Mouse (Mus musculus): ENCODE results near the gene Msh4.
A peak's percentile ranks its signal among the peaks of the same experiment; 100 is the strongest.

The Msh4 gene

DNA sequence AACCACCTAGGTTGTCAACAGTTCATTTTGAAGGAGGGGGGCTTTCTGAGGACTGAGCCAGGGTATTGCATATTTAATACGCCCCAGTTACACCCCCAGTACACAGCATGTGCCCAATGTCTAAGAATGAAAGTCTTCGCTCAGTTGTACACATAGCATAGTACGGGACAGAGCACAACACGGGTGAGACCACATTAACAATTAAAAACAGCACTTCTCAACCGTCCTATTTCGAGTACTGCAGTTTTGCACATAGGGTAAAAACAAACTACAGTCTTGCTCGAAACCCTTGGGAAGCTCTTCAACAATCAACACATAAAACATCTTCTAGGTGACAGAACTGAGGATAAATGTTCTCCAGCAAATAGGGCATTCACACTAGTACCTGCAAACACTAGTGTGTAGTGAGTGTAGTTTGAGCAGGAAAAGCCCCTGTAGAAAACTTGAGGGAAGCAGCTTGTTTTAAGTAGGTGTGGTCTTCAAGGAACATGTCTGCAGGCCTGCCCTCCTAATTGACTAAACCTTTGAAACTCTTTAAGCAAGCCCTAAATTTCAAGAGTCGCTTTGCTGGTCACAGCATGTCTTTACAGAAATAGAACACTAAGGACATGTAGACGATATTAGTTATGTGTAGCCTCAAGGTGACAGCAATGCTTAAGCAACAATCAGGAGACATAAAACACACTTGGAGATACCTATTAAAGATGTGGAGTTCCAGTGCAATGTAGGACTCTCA is at the start of gene Msh4:
Msh4 (minus strand) TSS at position 3 of the 736 bp plus-strand sequence.
- DNase-seq = no peak

DNA sequence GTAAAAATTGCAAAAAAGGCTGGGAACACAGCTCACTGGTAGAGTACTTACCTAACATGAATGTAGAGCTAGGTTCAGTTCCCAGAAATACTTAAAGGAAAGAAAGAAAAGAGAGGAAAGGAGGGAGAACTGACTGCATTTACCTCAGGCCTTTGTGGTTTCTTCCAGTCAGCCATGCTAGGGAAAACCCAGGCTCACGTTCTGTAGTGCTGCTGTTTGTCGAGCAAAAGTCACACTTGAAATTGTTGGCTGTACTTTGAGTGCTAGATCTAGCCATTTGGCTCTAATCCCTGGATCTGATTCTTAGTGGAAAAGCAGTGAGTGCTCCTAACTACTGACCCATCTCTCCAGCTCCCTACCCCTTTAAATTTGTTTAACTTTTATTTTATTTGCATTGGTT is 42.2 kb upstream of the Msh4 start:
- DNase-seq = no peak

DNA sequence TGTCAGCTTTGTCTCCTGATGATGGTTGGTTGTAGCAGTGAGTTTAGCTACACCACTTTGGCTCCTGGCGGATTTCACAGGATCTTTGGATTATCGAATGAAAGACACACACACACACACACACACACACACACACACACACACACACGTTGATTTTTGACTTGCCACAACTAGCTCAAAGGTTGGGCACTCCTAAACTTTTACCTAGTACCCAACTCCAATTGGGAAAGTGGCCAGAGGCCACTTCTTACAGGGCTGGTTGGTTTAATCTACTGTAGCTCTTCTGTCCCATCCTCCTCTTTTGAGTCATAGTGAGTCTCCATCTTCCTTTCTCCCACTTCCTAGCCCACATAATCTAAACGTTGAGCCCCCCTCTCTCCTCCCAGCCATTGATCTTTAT is 41.3 kb upstream of the Msh4 start:
- DNase-seq = no peak

DNA sequence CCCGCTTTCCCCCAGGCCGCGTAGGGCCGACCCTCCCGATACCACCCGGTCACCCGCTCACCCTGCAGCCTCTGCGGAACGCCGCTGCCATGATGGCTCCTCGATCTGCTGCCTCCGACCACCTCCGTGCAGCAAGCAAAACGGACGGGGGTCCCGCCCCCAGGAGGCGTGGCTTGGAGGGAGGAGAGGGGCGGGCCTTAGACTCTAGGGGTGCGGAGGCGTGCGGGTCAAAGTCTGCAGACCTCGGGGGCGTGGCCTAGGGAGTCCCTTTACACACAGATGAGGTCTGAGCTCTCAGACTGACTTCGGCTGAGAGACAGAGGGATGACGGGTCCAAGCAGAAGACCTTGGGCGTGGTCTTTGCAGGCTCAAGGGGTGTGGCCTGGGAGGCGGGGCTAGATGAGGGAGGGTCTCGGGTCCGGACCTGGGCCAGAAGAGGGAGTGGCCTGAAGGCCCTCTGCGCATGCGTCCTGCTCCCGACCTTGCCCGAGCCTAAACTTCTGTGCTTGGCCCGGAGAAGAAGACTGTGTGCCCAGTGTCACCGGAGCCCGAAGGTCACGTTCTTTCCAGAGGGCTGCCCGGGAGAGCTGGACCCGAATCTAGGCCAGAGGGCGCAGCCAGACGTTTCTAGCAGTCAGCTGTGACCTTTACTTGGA is 38.5 kb upstream of the Msh4 start, which contains the start of gene Acadm:
Acadm (minus strand) TSS at position 298 of the 656 bp plus-strand sequence.
- peak; percentile 100 for DNase-seq

DNA sequence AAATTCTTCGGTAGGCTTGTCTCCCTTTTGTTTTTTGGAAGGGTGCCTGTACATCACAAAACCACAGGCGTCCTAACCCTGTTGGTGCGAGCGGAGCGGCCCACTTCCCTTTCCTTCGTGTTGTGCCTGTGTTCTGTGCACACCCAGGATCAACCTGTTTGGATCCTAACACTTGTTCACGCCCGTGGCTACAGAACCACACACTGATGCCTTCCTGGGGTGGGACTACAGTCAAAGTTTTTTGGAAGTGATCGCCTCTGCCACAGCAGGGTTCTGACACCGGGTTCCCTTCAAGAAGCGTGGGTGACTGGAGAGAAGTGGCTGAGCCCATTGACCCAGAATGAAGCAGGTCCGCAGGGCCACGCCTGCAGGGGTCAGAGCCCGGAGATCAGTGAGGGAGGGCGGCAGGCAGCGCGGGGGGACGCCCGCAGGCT is 38.0 kb upstream of the Msh4 start:
- no peak for DNase-seq

DNA sequence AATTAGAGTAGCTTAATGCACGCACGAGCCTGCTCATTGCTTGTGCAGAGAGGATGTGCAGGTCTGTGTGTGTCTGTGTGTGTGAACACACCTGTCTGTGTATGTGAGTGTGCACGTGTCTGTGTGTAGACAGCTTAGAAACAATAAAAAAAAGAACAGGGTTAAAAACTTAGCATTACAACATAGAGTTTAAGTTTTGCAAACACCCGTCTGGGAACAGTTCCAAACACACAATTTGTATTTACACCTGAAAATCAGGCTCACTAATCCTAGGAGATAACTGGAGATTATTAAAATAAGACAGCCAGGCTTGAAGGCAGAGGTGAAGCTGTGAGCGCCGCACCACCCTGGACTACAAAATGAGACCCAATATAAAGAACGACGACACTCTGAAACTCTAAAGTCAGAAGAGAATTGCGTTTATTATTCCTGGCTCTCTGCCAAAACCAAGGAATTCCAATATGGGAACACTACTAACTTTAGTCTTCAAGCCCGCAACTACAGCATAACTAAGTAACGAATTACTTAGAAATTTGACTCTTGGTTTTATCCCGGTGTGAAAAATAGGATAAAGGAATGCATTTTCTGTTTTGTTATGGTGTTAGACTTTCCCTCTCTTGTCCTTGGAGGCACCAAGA is 37.2 kb upstream of the Msh4 start:
- no peak for DNase-seq

DNA sequence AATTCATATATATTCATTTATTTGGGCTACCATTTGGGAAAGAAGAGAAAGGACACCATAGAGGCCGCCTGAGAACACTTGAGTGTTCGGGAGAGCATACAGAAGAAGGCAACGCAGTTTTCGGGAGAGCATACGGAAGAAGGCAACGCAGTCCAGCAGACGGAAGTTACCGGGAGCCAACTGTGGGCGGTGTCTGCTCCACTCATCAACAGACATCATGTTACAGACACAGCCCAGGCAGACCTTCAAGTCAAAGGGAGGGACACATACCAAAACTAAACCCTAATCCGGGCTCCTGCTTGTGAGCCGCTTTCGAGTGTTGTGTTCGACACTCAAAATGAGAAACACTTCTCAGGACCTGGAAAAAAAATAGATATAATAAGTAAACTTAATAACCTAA is 35.7 kb upstream of the Msh4 start:
- DNase-seq = no peak

DNA sequence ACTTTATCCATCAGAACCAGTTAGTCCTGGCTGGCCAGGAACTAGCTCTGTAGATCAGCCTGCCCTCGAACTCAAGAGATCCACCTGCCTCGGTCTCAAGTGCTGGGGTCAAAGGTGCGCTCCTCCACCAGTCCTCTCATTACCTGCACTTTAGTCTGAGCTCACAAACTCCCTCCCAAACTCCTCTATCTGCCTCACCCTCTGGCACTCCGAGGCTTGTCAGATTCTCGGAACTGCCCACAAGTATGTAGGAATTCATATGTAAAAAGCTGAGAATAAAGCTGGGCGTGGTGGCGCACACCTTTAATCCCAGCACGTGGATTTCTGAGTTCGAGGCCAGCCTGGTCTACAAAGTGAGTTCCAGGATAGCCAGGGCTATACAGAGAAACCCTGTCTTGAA is 34.5 kb upstream of the Msh4 start:
- DNase-seq = no peak

DNA sequence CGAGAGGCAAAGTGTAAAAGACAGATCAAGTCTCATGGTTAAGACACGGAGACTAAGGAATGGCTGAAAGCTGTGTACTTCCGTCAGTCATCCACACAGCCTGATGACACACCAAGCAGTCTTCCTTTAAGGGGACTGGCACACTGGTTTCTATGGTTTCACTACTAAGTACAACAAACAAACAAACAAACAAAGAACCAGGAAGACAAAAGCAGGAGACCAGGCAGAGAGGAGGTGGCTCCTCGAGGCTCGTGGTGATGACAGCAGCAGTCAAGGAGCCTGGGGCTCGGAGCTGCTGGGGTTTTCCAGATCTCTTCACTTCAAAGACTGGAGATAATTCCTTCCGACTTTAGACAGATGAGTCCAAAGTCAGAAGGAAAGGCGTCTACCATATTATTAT is 34.1 kb upstream of the Msh4 start:
- DNase-seq = no peak

DNA sequence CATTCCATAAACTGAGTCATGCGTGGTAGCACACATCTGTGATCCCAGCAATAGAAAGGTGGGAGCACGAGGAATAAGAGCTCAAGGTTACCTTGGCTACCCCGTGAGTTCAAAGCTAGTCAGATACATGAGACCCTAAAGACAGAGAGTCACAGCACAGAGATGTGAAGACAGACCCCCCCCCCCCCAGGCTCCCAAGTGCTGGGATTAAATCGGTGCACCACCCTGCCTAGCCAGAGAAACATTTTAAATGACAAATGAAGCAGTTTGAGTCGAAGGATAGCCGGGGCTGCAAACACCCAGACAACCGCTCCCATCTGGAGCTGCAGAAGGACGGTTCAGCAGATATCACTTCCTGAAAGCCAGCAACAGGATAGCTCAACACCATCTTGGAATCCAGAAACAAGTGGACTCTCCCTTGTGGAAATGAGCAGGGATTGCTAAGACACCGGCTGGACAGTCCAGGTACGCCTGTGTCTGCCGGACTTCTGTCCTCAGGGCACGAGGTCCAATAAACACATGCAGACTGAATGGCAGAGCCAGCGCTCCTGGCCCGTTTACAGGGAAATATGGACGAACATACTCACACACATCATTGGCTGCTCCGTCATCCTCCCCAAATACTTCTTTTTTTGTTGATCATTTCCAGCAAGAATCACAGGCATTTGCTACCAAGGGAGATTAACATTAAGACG is 31.3 kb upstream of the Msh4 start:
- DNase-seq = peak; percentile 67

DNA sequence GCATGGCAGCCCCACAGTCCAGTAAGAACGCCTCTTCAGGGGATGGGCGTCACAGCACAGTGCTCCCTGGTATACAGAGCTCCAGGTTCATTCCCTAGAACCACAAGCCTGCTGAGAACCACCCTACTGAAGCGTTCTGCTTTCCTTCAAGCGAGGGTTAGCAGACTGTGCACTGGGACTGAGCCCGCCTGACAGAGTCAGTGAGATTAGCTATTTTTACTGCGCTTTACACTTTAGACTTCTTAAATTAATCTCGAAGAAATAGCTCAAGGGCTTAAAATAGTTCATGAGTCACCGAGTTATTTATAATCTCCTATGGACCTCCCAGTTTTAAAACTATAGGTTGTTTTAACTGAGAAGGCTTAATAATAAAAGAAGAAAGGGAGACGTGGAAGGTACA is 29.9 kb upstream of the Msh4 start:
- DNase-seq = no peak

DNA sequence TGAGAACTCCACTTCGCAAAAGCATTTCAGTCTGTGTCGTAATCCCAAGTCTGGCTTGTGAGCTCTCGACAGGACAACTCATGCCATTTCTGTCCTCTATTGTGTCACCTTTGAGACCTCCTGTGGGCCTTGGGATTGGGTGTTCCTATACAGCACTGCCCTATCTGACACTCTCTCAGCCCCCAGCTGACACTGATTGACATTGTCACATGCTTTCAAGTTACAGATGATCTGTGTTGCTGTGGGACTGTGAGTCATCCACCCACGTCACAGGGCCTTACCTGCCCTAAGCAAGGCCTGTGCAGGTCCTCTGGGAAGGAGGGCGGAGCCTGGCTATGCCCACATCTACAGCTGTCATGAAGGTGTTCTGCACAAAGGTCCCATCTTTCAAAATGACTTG is 26.5 kb upstream of the Msh4 start:
- DNase-seq = no peak

DNA sequence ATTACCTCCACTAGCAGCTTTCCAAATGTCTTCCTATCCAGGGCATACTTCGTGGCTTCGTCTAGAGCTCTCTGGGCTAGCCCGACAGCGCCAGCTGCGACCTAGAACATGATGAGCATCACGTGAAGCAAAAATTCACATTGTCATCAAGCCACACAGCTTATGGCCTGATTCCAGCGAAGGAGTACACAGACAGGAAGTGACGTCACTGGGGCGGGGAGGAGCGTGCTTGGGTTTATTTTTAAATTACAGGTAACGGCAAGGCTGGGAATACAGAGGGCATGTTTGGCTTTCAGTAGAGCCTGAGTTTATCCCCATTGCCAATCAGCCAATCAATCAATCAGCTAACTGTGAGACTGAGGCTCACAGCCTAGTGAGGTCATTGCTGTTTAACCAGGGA is 23.6 kb upstream of the Msh4 start:
- DNase-seq = no peak

DNA sequence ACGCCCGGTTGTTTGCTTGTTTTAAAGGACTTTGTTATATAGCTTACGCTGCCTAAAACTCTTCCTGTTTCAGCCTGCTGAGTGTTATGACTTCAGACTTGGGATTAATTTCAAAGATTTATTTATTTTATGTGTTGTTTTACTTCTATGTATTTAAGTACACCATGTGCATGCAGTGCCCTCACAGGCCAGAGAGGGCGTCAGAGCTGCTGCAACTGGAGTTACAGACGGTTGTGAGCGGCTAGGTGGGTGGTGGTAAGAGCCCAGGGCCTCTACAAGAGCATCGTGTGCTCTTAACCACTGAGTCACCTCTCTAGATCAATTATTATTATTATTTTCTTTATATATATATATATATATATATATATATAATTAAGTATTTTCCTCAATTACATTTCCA is 20.4 kb upstream of the Msh4 start:
- DNase-seq = no peak

DNA sequence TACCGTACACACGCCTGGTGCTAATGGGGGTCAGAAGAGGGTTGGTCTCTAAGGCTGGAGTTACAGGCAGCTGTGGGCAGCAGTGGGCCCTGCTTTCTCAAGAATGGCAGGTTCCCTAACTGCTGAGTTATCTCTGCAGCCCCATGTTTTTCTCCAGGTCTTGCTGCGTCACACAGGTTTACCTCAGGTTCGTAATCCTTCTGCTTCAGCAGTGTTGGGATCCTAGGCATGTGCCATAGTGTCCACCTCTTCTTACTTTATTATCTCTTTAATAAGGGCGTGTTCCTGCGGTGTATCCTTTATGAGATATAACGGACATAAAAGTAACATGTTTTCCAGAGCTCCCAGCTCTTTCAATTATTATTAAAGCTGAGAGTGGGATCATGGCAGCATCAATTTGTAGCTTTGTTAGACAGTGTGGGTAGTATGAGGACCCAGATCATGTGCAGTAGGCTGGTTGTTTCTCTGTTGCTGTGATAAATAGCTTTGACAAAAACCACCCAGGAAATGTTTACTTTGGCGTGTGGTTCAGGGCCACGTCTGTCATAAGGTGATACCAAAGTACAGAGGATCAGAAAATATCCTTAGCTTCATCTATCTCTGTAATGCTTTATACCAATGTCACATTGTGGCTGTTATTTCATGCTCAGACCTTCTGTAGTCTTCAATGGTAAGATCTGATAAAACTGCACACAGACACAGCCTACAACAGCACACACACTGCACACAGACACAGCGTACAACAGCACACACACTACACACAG is 15.4 kb upstream of the Msh4 start:
- DNase-seq = no peak

DNA sequence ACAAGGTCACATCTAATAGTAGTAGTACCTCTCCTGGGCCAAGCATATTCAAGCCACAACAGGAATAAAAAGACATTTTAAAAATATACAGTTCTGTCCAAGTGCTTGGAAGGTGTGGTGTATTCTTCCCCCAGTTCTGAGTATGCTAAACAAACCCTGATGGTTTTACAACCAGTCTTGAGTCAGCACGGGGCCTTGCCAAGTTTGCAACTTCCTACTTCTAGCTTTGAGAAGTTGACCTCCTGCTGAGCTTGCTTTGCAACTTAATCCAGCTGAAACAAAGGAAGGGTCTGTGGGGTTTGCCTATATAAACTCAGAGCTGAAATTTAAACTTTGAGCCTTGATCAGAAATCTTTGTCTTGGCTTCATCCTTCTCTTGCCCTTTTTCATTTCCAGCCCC is 11.3 kb upstream of the Msh4 start:
- DNase-seq = no peak

DNA sequence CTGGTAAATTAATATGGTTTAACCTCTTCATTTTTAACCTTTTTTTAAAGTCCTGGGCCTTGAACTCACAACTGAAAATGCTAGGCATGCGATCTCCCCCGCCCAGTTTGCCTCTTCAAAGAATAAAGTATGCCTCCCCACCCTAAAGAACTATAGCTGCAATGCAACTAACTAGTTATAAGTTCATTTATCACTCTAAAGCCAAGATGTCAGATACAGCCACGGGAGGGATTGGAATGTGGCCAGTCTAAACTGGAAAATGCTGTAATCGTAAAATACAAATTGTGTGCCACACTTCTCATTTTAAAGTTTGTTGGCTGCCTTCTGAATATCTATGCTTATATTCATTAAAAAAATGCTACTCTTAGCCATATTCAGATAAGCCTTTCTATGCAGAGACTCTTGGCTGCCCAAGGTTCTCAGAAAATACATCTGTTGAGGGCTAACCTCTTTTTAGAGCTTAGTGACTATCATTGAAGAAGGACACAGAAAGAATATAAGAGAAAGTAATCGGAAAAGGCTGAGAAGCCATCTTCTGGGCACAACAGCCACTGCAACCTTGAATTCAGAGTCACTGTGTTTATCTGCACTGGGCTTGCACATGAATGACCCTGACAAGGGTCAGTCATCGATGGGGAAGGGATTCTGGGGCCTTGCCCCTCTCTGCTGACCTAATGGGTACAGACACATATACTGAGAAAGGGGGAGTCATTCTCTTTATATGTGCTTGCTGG is 7.7 kb upstream of the Msh4 start:
- DNase-seq = no peak

DNA sequence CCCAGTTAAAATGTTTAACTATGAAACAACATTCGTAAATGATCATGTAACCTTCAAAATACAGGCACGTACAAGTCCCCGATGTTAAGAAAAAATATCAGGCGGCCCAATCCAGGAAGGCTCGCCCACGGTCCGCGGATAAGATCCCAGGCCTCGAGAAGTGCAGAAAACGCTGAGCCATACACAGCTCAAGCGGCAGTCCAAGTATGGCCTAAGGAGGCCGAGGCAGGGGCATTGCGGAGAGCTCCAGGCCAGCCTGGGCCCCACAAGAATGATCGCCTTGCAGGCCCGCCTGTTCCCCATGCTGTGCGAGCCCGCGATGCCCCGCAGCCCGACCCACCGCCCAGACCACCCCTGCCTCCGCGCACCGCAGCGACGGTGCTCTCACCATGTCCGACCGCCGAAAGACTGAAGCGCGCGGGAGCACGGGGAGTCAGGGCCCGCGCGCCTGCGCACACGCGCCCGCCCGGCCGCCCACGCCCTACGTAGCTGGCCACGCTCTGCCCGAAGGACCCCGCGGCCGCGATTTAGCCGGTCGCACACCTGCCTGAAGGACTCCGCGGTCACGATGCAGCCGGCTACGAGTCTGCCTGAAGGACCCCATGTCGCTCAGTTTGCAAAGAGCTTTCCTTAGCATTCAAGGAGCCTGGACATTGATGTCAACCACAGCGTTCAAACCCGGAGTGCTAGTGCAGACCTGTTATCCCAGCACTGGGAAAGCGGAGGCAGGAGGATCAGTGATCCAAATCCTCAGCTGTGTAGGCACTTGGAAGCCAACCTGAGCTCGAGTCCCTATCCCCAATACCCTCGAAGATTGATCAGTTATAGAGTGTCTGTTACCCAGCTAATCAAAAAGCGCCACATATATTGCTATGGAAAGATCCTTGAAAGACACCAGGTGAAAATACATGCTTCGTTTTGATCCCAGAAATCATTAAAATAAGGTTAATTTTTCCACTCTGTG is 6.9 kb upstream of the Msh4 start, which contains the start of gene Rabggtb:
Rabggtb (minus strand) TSS at position 464 of the 964 bp plus-strand sequence.
- DNase-seq = peak; percentile 94

DNA sequence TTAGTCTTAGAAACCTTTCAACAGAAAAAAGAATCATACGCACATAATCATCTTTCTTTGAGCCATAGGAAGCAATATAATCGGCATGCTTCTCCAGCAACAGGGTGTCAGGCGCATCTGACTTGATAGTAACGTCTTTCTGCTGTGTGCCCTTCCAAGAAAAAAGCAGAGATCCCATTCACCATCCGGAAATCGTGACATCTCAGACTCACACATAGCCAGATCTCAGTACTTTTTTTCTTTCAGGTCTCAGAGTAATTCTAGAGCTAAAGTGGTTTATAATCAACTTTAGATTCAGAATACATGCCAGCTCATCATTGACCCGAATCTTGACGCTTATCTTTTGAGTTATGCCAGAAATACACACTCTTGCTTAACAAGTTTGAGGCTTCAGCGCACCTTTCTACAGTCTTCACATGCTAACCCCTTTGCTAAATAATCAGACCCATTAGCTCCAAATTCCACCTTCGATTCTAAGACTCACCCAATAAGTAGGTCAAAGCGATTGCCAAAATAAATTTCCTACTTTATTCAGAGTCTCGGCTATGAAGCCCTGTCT is 6.0 kb upstream of the Msh4 start:
- no peak for DNase-seq

DNA sequence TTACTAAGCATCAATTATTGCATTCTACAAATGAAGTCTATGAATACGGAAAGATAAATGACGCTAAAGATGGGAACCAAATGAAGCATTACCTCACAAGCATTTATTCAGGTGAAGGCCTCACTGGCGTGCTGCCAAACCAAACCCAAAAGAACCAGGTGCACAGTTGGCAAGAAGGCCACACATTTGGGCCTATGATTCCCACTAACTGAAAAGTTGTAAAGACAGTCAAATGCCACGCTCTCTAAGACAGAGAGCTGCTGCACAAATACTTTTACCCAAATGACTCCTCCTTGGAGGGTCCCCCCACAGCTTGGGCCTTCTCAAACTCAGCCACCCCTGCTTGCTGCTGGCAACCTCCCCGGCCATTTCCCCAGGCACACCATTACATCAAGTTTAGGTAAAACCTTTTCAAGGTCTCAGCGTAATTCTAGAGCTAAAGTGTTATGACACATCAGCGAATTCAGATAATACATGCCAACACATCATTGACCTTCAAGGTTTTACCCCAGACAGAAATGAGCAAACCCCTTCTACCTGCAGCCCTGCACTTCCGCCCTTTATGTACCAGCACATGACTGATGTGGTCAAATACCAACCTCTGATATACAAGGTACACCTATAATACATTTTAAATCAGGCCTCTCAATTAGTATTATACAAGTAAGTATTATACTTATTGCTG is 5.4 kb upstream of the Msh4 start:
- DNase-seq = peak; percentile 35

Measured in kidney, adult 11 months (tissue).